Mouse (Mus musculus) right cerebral cortex, postnatal 10 days (tissue): ENCODE data around the gene Alad.

ENCODE experiments used
- DNase-seq, 2 experiments: peaks; one replicate each; pipeline ENCODE4 v3.0.0; 2021; ENCODE audit warnings: low spot score in 2 of 2

The Alad gene

GRCm38 (mm10) chr4:62517538-62518415 is 1.9 kb downstream of the Alad start:
- DNase-seq = no peak

- DNase-seq = no peak
These were observed 2.7 kb downstream of the Alad start for GRCm38 (mm10) chr4:62517046-62517445.

- no peak for DNase-seq
These were observed 3.1 kb downstream of the Alad start for GRCm38 (mm10) chr4:62516579-62516978.

- no peak for DNase-seq
These were observed 3.6 kb downstream of the Alad start for GRCm38 (mm10) chr4:62516079-62516478.

GRCm38 (mm10) chr4:62515490-62515889 is 4.2 kb downstream of the Alad start:
- no peak for DNase-seq

GRCm38 (mm10) chr4:62514995-62515394 is 4.7 kb downstream of the Alad start:
- no peak for DNase-seq

- DNase-seq = no peak
These were observed 5.7 kb downstream of the Alad start for GRCm38 (mm10) chr4:62513998-62514506.

GRCm38 (mm10) chr4:62509946-62510345 is 9.8 kb downstream of the Alad start:
- DNase-seq = no peak

GRCm38 (mm10) chr4:62508839-62509238 is 10.9 kb downstream of the Alad start:
- DNase-seq = no peak

GRCm38 (mm10) chr4:62506798-62507197 is 12.9 kb downstream of the Alad start:
- DNase-seq = no peak

GRCm38 (mm10) chr4:62505991-62506390 is 13.7 kb downstream of the Alad start:
- no peak for DNase-seq

- DNase-seq = no peak
These were observed 16.2 kb downstream of the Alad start, which contains the start of gene Hdhd3 for GRCm38 (mm10) chr4:62503374-62503970. Gene Hdhd3, minus strand, starts transcription at chr4:62503467.

- no peak for DNase-seq
These were observed 16.7 kb downstream of the Alad start for GRCm38 (mm10) chr4:62502969-62503368.

GRCm38 (mm10) chr4:62501964-62502732 is 17.6 kb downstream of the Alad start:
- DNase-seq = peak; percentile 92 to 93

GRCm38 (mm10) chr4:62501534-62501933 is 18.2 kb downstream of the Alad start:
- no peak for DNase-seq

GRCm38 (mm10) chr4:62500799-62501198 is 18.9 kb downstream of the Alad start:
- no peak for DNase-seq

- peak; percentile 76 to 81 for DNase-seq
These were observed 22.9 kb downstream of the Alad start for GRCm38 (mm10) chr4:62496815-62497214.

GRCm38 (mm10) chr4:62495946-62496345 is 23.8 kb downstream of the Alad start:
- DNase-seq = no peak

GRCm38 (mm10) chr4:62494230-62494629 is 25.5 kb downstream of the Alad start:
- no peak for DNase-seq

GRCm38 (mm10) chr4:62492682-62493081 is 27.0 kb downstream of the Alad start:
- peak; percentile 68 to 69 for DNase-seq

GRCm38 (mm10) chr4:62487914-62488313 is 31.8 kb downstream of the Alad start:
- no peak for DNase-seq

- no peak for DNase-seq
These were observed 32.5 kb downstream of the Alad start for GRCm38 (mm10) chr4:62487172-62487571.
